Mouse (Mus musculus) urinary bladder, adult 18-20 months (tissue): ENCODE results near the gene Nelfe.
"Not testable (repeated sequence)": the region's sequence is repeated elsewhere in the genome, so short reads cannot be mapped to it uniquely, and the experiment has no call there.

Source experiments
- DNase-seq, 2 experiments: peaks; one replicate each; pipeline ENCODE4 v3.0.0; 2022; ENCODE audit warnings: low spot score in 2 of 2, mixed read lengths in 2 of 2

Nelfe gene

GRCm38 (mm10) chr17:34893072-34893824 lies 43.1 kb downstream of the Nelfe start:
- DNase-seq, result no peak

DNA sequence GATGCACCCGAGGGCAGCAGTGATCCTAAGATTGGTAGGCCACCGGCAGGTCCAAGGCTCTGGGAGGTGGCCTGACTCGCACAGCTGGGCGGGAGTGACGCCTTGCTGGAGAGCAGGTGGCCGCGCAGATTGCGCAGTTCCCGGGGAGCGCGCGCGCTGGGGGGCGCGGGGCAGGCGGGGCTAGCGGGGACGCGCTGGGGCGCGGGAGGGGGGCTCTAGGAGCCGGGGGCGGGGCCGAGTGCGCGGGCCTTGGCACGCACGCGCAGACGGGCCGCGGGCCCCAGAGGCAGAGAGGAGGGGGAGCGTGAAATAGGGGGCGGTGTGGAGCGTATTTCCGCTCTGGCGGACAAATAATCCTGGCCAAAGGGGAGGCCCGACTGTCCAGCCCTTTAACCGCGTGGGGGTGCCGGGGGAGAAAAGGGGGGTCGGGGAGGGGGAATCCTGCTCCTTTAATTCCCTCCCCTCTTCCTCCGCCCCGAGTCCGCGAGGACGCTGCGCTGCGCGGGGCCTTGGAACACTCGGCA lies 43.9 kb downstream of the Nelfe start:
- peak; percentile 86 to 93 for DNase-seq

- peak; percentile 52 to 70 for DNase-seq
Observed at GRCm38 (mm10) chr17:34894801-34895530, 44.8 kb downstream of the Nelfe start.

GRCm38 (mm10) chr17:34895724-34896123 lies 45.5 kb downstream of the Nelfe start:
- no peak for DNase-seq

- DNase-seq, result no peak
Observed at GRCm38 (mm10) chr17:34896366-34896765, 46.2 kb downstream of the Nelfe start.

GRCm38 (mm10) chr17:34897373-34898159 lies 47.4 kb downstream of the Nelfe start:
- peak in 1 of 2 experiments; percentile 35 for DNase-seq

- peak; percentile 75 to 85 for DNase-seq
Observed at GRCm38 (mm10) chr17:34898160-34898586, 48.0 kb downstream of the Nelfe start, which contains the start of the genes C2 and Ehmt2. C2 (minus strand) TSS chr17:34898265. Ehmt2 (plus strand) TSS chr17:34898469.

DNA sequence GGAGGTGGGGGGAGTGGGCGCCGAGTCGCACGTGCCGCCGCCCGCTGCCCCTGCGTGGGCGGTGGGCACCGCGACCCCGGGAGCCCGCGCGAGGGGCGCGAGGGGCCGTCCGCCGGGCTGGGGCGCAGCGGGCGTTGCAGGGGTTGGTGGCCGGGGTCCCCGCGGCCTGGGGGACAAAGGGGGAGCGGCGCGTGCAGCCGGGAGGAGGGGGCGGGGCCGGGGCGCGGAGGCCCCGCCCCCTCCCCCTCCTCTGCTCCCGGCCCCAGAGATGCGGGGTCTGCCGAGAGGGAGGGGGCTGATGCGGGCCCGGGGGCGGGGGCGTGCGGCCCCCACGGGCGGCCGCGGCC lies 48.5 kb downstream of the Nelfe start:
- no peak for DNase-seq

- DNase-seq, result peak in 1 of 2 experiments; percentile 68
Observed at GRCm38 (mm10) chr17:34899053-34899889, 49.1 kb downstream of the Nelfe start.

- DNase-seq, result no peak
Observed at GRCm38 (mm10) chr17:34899890-34900243, 49.7 kb downstream of the Nelfe start.

DNA sequence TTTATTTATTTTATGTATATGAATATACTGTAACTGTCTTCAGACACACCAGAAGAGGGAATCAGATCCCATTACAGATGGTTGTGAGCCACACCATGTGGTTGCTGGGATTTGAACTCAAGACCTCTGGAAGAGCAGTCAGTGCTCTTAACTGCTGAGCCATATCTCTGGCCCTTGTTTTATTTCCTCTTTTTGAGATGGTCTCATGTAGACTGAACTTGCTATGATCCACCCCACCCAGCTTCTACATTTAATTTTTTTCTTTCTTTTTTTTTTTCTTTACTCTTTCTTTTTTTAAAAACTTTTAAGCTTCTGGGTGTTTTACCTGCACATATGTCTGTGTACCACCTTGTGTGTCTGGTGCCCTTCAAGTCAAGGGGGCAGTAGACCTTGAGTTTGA lies 50.6 kb downstream of the Nelfe start:
- DNase-seq, result not testable (repeated sequence)

DNA sequence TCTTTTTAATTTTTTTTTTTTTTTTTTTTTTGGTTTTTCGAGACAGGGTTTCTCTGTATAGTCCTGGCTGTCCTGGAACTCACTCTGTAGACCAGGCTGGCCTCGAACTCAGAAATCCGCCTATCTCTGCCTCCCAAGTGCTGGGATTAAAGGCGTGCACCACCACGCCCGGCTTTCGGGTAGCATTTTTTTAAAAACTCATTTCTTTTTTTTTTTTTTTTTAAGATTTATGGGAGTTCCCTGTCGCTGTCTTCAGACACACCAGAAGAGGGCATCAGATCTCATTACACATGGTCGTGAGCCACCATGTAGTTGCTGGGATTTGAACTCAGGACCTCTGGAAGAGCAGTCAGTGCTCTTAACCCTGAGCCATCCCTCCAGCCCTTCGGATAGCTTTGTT lies 51.8 kb downstream of the Nelfe start:
- not testable (repeated sequence) for DNase-seq

DNA sequence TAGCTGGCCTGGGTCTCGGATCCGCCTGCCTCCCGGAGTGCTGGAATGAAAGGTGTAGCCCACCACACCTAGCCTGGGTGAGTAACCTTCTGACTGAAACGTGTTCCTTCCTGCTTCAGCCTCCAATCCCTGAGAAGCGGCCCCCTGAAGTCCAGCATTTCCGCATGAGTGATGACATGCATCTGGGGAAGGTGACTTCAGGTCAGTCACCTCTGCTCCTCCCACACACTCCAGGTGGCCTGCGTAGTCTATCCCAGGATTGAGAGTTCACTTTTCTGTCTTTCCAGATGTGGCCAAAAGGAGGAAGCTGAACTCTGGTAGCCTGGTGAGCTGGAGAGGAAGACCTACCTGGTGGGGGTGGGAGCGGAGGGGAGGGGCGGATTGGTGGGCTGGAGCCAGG lies 52.7 kb downstream of the Nelfe start:
- DNase-seq, result no peak
